Mouse (Mus musculus) spleen, postnatal 14 days (tissue): ENCODE measurements around the gene Tspan5.

Experiments
- DNase-seq, 2 experiments: peaks; one replicate each; pipeline ENCODE4 v3.0.0; 2021 to 2022; ENCODE audit warnings: low spot score in 2 of 2

Tspan5 gene

GRCm38 (mm10) chr3:138937241-138937640, 195.2 kb downstream of the Tspan5 start:
- no peak for DNase-seq

GRCm38 (mm10) chr3:138941604-138942003, 199.6 kb downstream of the Tspan5 start:
- DNase-seq, result no peak

- no peak for DNase-seq
These were observed 203.5 kb downstream of the Tspan5 start for GRCm38 (mm10) chr3:138945516-138945915.

- no peak for DNase-seq
These were observed 207.1 kb downstream of the Tspan5 start for GRCm38 (mm10) chr3:138949081-138949480.

GRCm38 (mm10) chr3:138955220-138955619, 213.2 kb downstream of the Tspan5 start:
- no peak for DNase-seq
